In the genomic region with DNA sequence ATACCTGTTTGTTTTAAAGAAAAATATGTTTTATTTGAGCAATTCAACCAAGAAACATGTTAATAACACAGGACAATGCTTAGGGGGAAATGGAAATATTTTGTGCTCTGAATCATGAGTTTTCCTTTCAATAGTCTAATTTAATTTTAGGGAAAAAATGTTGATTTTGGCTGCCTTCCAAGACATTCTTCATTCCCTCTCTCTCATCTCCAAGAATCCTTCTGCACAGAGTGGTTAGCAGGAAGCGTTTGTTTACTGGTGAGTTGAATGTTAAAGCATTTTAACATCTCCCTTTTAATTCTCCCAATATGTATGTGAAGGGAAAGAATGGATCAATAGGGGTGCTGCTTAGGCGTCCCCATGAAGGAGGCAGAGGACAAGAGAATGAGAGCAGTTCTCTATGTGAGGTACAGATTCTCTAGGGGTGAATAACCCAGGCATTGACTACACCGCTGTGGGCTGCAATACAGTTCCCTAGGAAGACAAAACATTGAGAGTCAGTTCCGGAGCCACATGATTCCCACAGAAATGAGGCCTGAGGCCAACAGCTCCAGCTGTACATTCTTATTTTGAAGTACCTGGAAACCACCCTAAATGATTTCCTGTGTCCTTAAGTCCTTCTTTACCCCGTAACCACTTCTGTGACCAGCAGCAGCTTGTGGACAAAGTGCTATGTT, we compare ENCODE assay signal across 9 mouse cellular contexts.
A peak's percentile ranks its signal among the peaks of the same experiment; 100 is the strongest.
DNase-seq lines count a peak whose midpoint lies in the region; ATAC-seq and TF ChIP-seq lines count a peak whose summit lies in the region.
"Had no signal": no experiment of that assay in that cellular context is flagged by ENCODE, and none has a peak within 500 bp of the region (broad histone marks: within the 10 kb centered on the region; RNA-seq: fewer than 3 reads in every experiment).

No protein-coding gene starts in this region.

- TF ChIP-seq CTCF in brain, embryonic 14.5 days (IDR thresholded peaks at IDR 0.05; ENCODE audit: borderline replicate concordance, extremely low read depth, insufficient read depth, insufficient read length), result no peak
- TF ChIP-seq CTCF in lung, postnatal 0 days (IDR thresholded peaks at IDR 0.05), result no peak

- no peaks in the 10 kb centered on the region for H3K9me3 ChIP-seq in heart, embryonic 13.5 days
- H3K9me3 ChIP-seq in lung, postnatal 0 days (ENCODE audit: low read length), result no peaks in the 10 kb centered on the region
- H3K9me3 ChIP-seq: G1E had no signal

- DNase-seq in kidney, adult 9 months, result peak; percentile 9
- no peak for DNase-seq in kidney, adult 11 months
- peak; percentile 31 for DNase-seq in brain, embryonic 14.5 days (ENCODE audit: low read depth)
- DNase-seq in lung, postnatal 0 days (ENCODE audit: low spot score), result peak; percentile 23
- DNase-seq in cerebellum, adult 8-10 months, result no peak
- DNase-seq in cerebellum, adult 18-20 months, result no peak

- no peak overlapping the region for H3K9ac ChIP-seq in heart, embryonic 13.5 days
- no peak overlapping the region for H3K9ac ChIP-seq in lung, postnatal 0 days (replicated peaks; ENCODE audit: low read depth)

- no peak for ATAC-seq in heart, embryonic 13.5 days (ENCODE audit: extremely low read depth, insufficient number of reproducible peaks, low FRiP score, low TSS enrichment)
- ATAC-seq in lung, postnatal 0 days, result no peak
- ATAC-seq in monocyte, adult 5-6 weeks (replicated peaks; ENCODE audit: insufficient number of reproducible peaks, low FRiP score, low TSS enrichment, poor library complexity, severe bottlenecking), result no peak

- H3K36me3 ChIP-seq in heart, embryonic 13.5 days, result no peaks in the 10 kb centered on the region
- no peaks in the 10 kb centered on the region for H3K36me3 ChIP-seq in lung, postnatal 0 days (ENCODE audit: insufficient read depth, low read length)
- H3K36me3 ChIP-seq: G1E had no signal

- no peak overlapping the region for H3K4me3 ChIP-seq in heart, embryonic 13.5 days
- no peak overlapping the region for H3K4me3 ChIP-seq in lung, postnatal 0 days (ENCODE audit: low read depth, low read length)

- TF ChIP-seq EP300 in lung, postnatal 0 days (IDR thresholded peaks at IDR 0.05), result no peak

- 41% methylated on average over 5 of the region's 5 CpGs for WGBS in heart, embryonic 13.5 days
- WGBS in lung, postnatal 0 days, result 35% methylated on average over 5 of the region's 5 CpGs

- TF ChIP-seq POLR2A in brain, embryonic 14.5 days (IDR thresholded peaks at IDR 0.05; ENCODE audit: borderline replicate concordance, extremely low read depth, insufficient read depth, insufficient read length, poor library complexity, severe bottlenecking), result no peak

- no peaks in the 10 kb centered on the region for H3K27me3 ChIP-seq in heart, embryonic 13.5 days (replicated peaks)
- H3K27me3 ChIP-seq in lung, postnatal 0 days (replicated peaks; ENCODE audit: insufficient read depth, low read length), result no peaks in the 10 kb centered on the region

- H3K4me2 ChIP-seq in heart, embryonic 13.5 days, result no peak overlapping the region
- H3K4me2 ChIP-seq in lung, postnatal 0 days (replicated peaks; ENCODE audit: low read depth, low read length), result no peak overlapping the region

- H3K27ac ChIP-seq in heart, embryonic 13.5 days (replicated peaks), result peak overlapping the region; percentile 38
- H3K27ac ChIP-seq in lung, postnatal 0 days (ENCODE audit: low read length), result no peak overlapping the region

- no peaks in the 10 kb centered on the region for H3K4me1 ChIP-seq in heart, embryonic 13.5 days
- H3K4me1 ChIP-seq in lung, postnatal 0 days (ENCODE audit: insufficient read depth, low read depth, low read length), result no peaks in the 10 kb centered on the region

Comparison
In these comparisons a context has a peak if more than half of its experiments do, and no peak if none do; other contexts are left out.
1. DNase-seq: peak in kidney, adult 9 months (single experiment), brain, embryonic 14.5 days (single experiment) and lung, postnatal 0 days (single experiment); none in kidney, adult 11 months (single experiment), cerebellum, adult 8-10 months (single experiment) and cerebellum, adult 18-20 months (0 of 2).